Mouse (Mus musculus) left cerebral cortex, postnatal 10 days (tissue): Measurements from ENCODE around the gene Ebf1. TPM values are rescaled to one million over a fixed set of nuclear protein-coding genes. Genes with fewer than 3 reads are reported as not detected.

Experiments
- DNase-seq, 2 experiments: peaks; one replicate each; pipeline ENCODE4 v3.0.0; 2021 to 2022; ENCODE audit warnings: low spot score in 2 of 2, mixed read lengths in 1 of 2; ENCODE audit errors: extremely low spot score in 1 of 2
- intact Hi-C: fragments of 180-260 bp; cut with DNase I; formaldehyde crosslinking; loops from one replicate; pipeline ENCODE4 v1.15.1; 2025
- total RNA-seq, 2 experiments: library from RNA; stranded (reverse); gene quantifications; 2 replicates each; pipeline ENCODE4 v1.2.3; 2021

Ebf1 gene
- total RNA-seq, 2 experiments from 2014 or later, result 3.6 to 5.0 TPM

DNA sequence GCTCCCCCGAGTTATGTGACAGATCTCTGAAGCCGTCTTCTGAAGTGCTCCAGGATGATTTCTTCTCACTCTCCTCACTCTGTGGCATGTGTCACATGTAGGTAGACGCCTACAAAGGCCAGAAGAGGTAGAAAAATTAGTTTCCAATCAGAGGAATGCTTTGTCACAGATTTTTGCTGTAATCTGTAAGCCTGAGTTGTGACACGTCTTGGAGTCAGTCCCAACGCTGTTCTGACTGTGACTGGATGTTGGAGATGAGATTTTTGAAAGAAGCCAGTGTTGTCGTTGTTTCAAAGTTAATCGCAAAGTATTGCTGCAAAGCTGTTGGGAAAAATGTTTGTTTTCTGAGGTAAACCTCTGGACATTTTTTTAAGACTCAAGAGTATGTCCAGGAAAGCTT, 139.2 kb downstream of the Ebf1 start:
- DNase-seq, result no peak
- intact Hi-C loops, result no loop called here

- intact Hi-C loops, result no loop called here
- no peak for DNase-seq
Observed at GRCm38 (mm10) chr11:44758857-44759256, 141.7 kb downstream of the Ebf1 start.

DNA sequence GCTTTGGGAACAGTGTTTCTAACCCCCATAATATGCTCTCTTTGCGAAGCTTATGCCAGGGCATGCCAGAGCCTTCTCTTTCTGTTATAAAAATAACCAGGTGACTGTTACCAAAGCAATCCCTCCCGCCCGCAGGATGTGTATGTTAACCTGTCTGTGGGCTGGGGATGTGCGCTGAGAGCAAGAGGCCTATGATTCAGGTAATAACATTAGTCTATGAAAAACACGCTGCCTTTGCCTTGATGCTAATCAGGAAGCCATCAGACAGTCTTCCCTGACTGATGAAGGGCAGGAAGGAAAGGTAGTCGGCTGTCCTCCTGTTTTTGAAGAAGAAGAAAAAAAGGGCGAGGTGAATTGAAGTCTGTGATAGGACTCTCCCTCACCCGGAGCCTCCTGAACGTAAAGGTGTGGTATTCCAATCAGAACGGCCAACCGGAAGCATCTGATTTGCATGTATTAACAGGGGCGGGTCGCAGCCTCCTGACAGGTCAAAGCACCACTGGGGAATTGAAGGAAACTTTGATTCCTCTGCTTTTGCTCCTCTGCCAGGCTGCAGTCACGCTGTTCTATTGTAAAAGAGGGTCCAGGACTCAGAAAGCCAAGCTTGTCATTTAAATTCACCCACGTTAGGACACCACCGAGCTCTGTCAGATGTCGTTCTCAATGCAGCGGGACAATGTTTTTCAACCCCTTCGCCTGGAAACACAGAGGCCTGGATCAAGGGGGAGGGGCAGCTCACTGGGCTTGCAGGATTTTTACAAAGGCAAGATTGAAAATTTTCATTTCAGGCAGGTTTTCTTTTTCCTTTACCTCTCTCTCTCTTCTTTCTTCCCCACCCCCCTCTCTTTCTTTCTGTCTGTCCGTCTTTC, 144.2 kb downstream of the Ebf1 start:
- DNase-seq, result no peak
- intact Hi-C loops, result no loop called here

DNA sequence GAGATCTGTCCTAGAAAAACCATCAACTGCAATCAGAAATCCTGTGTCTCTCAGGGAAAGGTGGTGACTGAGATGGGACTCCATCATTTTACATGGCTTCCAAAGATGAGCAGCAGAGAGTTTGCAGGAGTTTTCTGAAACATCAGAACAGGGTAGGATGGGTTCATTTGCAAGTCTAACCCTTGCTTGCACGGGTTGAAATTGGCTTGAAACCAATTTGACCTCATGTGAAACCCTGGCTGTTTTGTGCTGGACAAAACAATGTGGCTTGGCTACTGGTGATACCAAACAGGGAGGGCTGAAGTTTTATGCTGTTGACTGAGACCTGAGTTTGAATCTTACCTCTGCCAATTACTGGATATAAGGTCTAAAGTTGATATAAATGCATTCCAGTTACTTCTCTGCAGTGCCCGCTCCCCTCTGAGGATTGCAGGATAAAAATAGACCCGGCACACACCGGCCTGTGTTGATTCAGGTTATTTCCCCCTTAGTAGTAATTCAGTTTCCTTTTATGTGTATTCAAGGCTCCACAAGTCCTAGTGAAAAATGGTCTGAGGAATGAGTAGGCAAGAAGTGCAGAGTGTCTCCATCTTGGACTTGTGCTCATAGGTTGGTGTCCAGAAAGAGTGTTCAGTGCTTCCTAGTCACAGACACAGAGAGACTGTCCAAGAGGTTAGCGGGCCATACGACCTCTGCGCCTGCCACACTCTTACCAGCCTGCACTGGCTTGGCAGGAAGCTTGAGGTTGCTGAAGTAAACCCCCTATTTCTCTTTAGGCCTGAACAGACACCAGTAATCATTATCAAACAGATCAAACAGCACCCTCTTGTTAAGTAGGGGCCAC, 147.1 kb downstream of the Ebf1 start:
- no peak for DNase-seq
- intact Hi-C loops, result no loop called here

DNA sequence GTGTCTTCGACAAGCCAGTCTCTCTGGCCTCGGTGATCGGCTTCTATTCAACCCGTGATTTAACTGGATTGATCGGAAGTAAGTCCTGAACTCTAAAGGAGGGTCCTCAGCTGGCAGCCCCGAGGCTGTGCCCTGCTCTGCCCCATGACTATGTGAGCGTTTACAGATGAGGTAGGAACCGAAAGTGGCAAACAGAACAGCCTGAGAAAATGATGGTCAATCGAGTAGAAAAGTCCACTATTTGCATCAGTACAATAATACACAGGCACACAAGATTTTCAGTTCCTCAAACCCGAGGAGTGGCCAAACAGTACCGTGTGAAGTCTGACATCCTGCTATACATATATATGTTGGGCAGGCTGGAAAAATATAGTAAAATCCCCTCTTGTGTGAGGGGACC, 147.9 kb downstream of the Ebf1 start:
- intact Hi-C loops, result no loop called here

GRCm38 (mm10) chr11:44766246-44766645, 149.1 kb downstream of the Ebf1 start:
- no peak for DNase-seq
- intact Hi-C loops, result no loop called here

More for the DNA sequence above, 147.9 kb downstream of the Ebf1 start:
- no peak for DNase-seq

DNA sequence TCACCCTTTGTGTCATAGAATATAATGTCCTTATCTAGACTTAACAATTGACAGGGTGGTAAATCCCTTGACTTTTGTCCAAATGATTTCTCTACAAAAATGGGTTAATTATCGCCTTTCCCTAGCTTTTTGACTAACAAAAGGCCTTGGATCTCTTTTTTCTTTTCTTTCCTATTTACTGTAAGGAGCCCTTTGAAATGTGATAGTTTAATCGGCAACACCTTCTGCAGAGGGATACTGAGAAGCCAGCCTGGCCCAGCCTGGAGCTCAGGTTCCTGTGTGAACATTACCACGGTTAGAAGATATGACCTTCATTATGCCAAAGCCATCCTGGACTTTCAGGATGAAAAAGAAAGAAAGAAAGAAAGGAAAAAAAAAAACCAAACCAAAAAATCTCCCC, 150.2 kb downstream of the Ebf1 start:
- no peak for DNase-seq
- intact Hi-C loops, result no loop called here

- intact Hi-C loops, result no loop called here
- no peak for DNase-seq
Observed at GRCm38 (mm10) chr11:44768346-44768745, 151.2 kb downstream of the Ebf1 start.

- DNase-seq, result no peak
- intact Hi-C loops, result no loop called here
Observed at GRCm38 (mm10) chr11:44770989-44771564, 154.0 kb downstream of the Ebf1 start.

- intact Hi-C loops, result no loop called here
- no peak for DNase-seq
Observed at GRCm38 (mm10) chr11:44774411-44774810, 157.3 kb downstream of the Ebf1 start.

- no peak for DNase-seq
- intact Hi-C loops, result no loop called here
Observed at GRCm38 (mm10) chr11:44775549-44775948, 158.4 kb downstream of the Ebf1 start.

DNA sequence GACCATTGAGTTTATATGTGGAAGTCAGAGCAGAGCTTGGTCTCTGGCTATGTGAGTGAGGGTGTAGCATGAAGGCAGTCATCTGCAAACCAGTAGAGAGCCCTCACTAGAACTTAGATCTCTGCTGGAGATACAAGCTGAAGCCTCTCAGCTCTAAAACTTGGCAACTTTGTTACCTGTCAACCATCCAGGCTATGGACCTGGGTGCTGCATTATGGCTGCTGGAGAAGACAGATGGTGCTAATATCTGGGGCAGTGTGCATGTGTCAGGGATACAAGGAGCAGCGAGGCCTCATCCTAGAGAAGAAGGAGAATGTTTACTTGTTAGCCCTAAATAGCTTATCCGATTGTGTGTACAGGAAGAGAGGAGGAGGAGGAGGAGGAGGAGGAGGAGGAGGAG, 159.4 kb downstream of the Ebf1 start:
- intact Hi-C loops, result no loop called here
- DNase-seq, result no peak

GRCm38 (mm10) chr11:44777331-44778310, 160.5 kb downstream of the Ebf1 start:
- no peak for DNase-seq
- intact Hi-C loops, result no loop called here

DNA sequence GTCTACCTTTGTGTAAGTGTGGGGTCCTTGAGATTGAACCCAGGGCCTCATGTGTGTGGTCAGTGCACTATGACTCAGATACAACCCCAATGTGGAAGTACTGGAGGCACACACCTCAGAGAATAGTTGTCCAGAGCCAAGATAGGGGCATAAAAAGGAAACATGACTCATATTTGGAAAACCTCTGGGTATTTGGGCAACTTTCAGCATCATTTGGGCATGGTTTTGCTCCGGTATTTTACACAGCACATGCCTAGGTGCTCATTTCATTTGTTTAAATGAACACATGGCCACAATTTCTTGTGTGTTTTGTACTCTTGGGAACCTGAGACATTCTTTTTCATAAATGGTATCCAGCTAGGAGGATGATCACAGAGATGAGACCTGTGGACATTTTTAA, 161.9 kb downstream of the Ebf1 start:
- intact Hi-C loops, result no loop called here
- DNase-seq, result no peak

- intact Hi-C loops, result loop anchor here (10.0 kb wide), 1 partner anchor 170 kb away; the partner anchor contains the start of gene Ebf1
- DNase-seq, result no peak
Observed at GRCm38 (mm10) chr11:44784255-44785029, 167.3 kb downstream of the Ebf1 start.

GRCm38 (mm10) chr11:44785063-44785462, 167.9 kb downstream of the Ebf1 start:
- intact Hi-C loops, result loop anchor here (10.0 kb wide), 1 partner anchor 170 kb away; the partner anchor contains the start of gene Ebf1
- DNase-seq, result no peak

DNA sequence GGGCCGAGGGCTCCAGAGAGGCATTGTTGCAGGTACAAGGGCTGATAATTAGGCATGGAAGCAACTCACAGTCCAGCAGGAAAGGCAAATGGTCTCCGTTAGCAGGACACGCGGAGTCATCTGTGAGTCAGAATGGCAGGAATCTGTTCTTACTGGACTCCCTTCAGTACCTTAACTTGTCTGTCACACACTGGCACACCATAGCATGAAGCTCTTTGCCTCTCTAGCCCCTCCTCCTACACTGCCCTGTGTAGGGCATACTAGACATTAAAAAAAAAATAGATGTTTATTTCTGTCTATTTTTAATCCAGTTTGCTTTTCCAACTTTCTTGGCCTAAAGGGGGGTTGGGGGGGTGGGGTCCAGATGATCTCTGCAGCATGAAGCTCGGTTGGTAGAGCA, 168.4 kb downstream of the Ebf1 start:
- DNase-seq, result no peak
- intact Hi-C loops, result loop anchor here (10.0 kb wide), 1 partner anchor 171 kb away; the partner anchor contains the start of gene Ebf1
